Mouse (Mus musculus) left cerebral cortex, postnatal 10 days (tissue): ENCODE measurements around the gene St3gal5. TPM values are rescaled to one million over a fixed set of nuclear protein-coding genes. Genes with fewer than 3 reads are reported as not detected.
"Not testable (repeated sequence)": the region's sequence is repeated elsewhere in the genome, so short reads cannot be mapped to it uniquely, and the experiment has no call there.

Source experiments
- DNase-seq, 2 experiments: peaks; one replicate each; pipeline ENCODE4 v3.0.0; 2021 to 2022; ENCODE audit warnings: low spot score in 2 of 2, mixed read lengths in 1 of 2; ENCODE audit errors: extremely low spot score in 1 of 2
- intact Hi-C: fragments of 180-260 bp; cut with DNase I; formaldehyde crosslinking; loops from one replicate; pipeline ENCODE4 v1.15.1; 2025
- total RNA-seq, 2 experiments: library from RNA; stranded (reverse); gene quantifications; 2 replicates each; pipeline ENCODE4 v1.2.3; 2021

Gene St3gal5
- total RNA-seq, 2 experiments from 2014 or later, result 98.2 to 100 TPM

- intact Hi-C loops, result no loop called here
- no peak for DNase-seq
Measured at GRCm38 (mm10) chr6:72122515-72122914, 25.1 kb downstream of the St3gal5 start.

GRCm38 (mm10) chr6:72124315-72125103, 27.1 kb downstream of the St3gal5 start:
- intact Hi-C loops, result no loop called here
- no peak for DNase-seq

- intact Hi-C loops, result no loop called here
- no peak for DNase-seq
Measured at GRCm38 (mm10) chr6:72126128-72126917, 28.9 kb downstream of the St3gal5 start.

- intact Hi-C loops, result no loop called here
- no peak for DNase-seq
Measured at GRCm38 (mm10) chr6:72130056-72130455, 32.7 kb downstream of the St3gal5 start.

- DNase-seq, result no peak
- intact Hi-C loops, result no loop called here
Measured at GRCm38 (mm10) chr6:72132671-72133214, 35.4 kb downstream of the St3gal5 start.

GRCm38 (mm10) chr6:72134850-72135515, 37.6 kb downstream of the St3gal5 start:
- intact Hi-C loops, result no loop called here
- DNase-seq, result no peak

GRCm38 (mm10) chr6:72136016-72136415, 38.6 kb downstream of the St3gal5 start:
- DNase-seq, result no peak
- intact Hi-C loops, result no loop called here

- intact Hi-C loops, result no loop called here
- DNase-seq, result no peak
Measured at GRCm38 (mm10) chr6:72136543-72136942, 39.2 kb downstream of the St3gal5 start.

GRCm38 (mm10) chr6:72139508-72140193, 42.3 kb downstream of the St3gal5 start:
- DNase-seq, result no peak
- intact Hi-C loops, result no loop called here

GRCm38 (mm10) chr6:72140371-72140770, 43.0 kb downstream of the St3gal5 start:
- intact Hi-C loops, result no loop called here
- no peak for DNase-seq

GRCm38 (mm10) chr6:72141191-72141590, 43.8 kb downstream of the St3gal5 start:
- no peak for DNase-seq
- intact Hi-C loops, result no loop called here

- intact Hi-C loops, result no loop called here
- no peak for DNase-seq
Measured at GRCm38 (mm10) chr6:72142561-72142960, 45.2 kb downstream of the St3gal5 start.

- intact Hi-C loops, result no loop called here
- DNase-seq, result no peak
Measured at GRCm38 (mm10) chr6:72144353-72144752, 47.0 kb downstream of the St3gal5 start.

- intact Hi-C loops, result no loop called here
- DNase-seq, result no peak
Measured at GRCm38 (mm10) chr6:72146803-72147202, 49.4 kb downstream of the St3gal5 start.

- no peak for DNase-seq
- intact Hi-C loops, result no loop called here
Measured at GRCm38 (mm10) chr6:72148721-72149120, 51.3 kb downstream of the St3gal5 start.

- DNase-seq, result no peak
Measured at GRCm38 (mm10) chr6:72149797-72150196, 52.4 kb downstream of the St3gal5 start.

GRCm38 (mm10) chr6:72152707-72153106, 55.3 kb downstream of the St3gal5 start:
- DNase-seq, result no peak
- intact Hi-C loops, result no loop called here

More at GRCm38 (mm10) chr6:72149797-72150196, 52.4 kb downstream of the St3gal5 start:
- intact Hi-C loops, result no loop called here

GRCm38 (mm10) chr6:72153455-72153854, 56.1 kb downstream of the St3gal5 start:
- DNase-seq, result no peak
- intact Hi-C loops, result no loop called here

GRCm38 (mm10) chr6:72154008-72154407, 56.6 kb downstream of the St3gal5 start:
- intact Hi-C loops, DNase-seq: not testable (repeated sequence)
